Mouse (Mus musculus) small intestine, adult 2 months (tissue): Measurements from ENCODE around the gene Cutal.

Experiments
- CTCF ChIP-seq: fragments of 200-500 bp; IDR thresholded peaks from 2 replicates; pipeline ENCODE4 v1.5.1; 2012; ENCODE audit warnings: low read depth, mild to moderate bottlenecking, control low read depth, inconsistent platforms, low read length, moderate library complexity, mixed read lengths; ENCODE audit not compliant: insufficient replicate concordance, insufficient read length; ENCODE audit errors: extremely low read depth
- POLR2A ChIP-seq: fragments of 200-500 bp; IDR thresholded peaks from 2 replicates; pipeline ENCODE4 v1.6.1; 2012; ENCODE audit warnings: low read depth, mild to moderate bottlenecking, control low read depth, inconsistent platforms, low read length, moderate library complexity

- no peak for TF ChIP-seq POLR2A
- no peak for TF ChIP-seq CTCF
Measured at GRCm38 (mm10) chr2:34874271-34874670, at the start of gene Cutal.
